Mouse (Mus musculus) natural killer cell, adult 2 months (primary cell): Measurements from ENCODE around the gene Nrg4.

Experiments used
- DNase-seq, 2 experiments: peaks; one replicate each; pipeline ENCODE4 v3.0.0; 2022; ENCODE audit warnings: low spot score in 2 of 2

Nrg4 gene

GRCm38 (mm10) chr9:55326515-55327233 lies at the start of gene Nrg4, which contains the start of gene Tmem266:
Gene Nrg4 (minus strand): TSS chr9:55326844.
Gene Tmem266 (plus strand): TSS chr9:55326913.
- DNase-seq = peak; percentile 64 to 74

GRCm38 (mm10) chr9:55371908-55372307 lies 45.3 kb upstream of the Nrg4 start:
- DNase-seq = no peak

- no peak for DNase-seq
These were observed 41.4 kb upstream of the Nrg4 start for GRCm38 (mm10) chr9:55368011-55368410.

- no peak for DNase-seq
These were observed 37.1 kb upstream of the Nrg4 start for GRCm38 (mm10) chr9:55363707-55364106.

GRCm38 (mm10) chr9:55361969-55362368 lies 35.3 kb upstream of the Nrg4 start:
- no peak for DNase-seq

- DNase-seq = no peak
These were observed 34.2 kb upstream of the Nrg4 start for GRCm38 (mm10) chr9:55360861-55361260.

GRCm38 (mm10) chr9:55360372-55360771 lies 33.7 kb upstream of the Nrg4 start:
- DNase-seq = no peak

GRCm38 (mm10) chr9:55357164-55357563 lies 30.5 kb upstream of the Nrg4 start:
- DNase-seq = no peak

- DNase-seq = no peak
These were observed 28.7 kb upstream of the Nrg4 start for GRCm38 (mm10) chr9:55355270-55355834.

- no peak for DNase-seq
These were observed 28.0 kb upstream of the Nrg4 start for GRCm38 (mm10) chr9:55354686-55355085.

GRCm38 (mm10) chr9:55348664-55349063 lies 22.0 kb upstream of the Nrg4 start:
- DNase-seq = no peak

- DNase-seq = no peak
These were observed 18.7 kb upstream of the Nrg4 start for GRCm38 (mm10) chr9:55345332-55345731.

- DNase-seq = no peak
These were observed 17.5 kb upstream of the Nrg4 start for GRCm38 (mm10) chr9:55344165-55344564.

GRCm38 (mm10) chr9:55332949-55333348 lies 6.3 kb upstream of the Nrg4 start:
- DNase-seq = no peak

- DNase-seq = no peak
These were observed 5.8 kb upstream of the Nrg4 start for GRCm38 (mm10) chr9:55332476-55332875.

GRCm38 (mm10) chr9:55329401-55329800 lies 2.8 kb upstream of the Nrg4 start:
- DNase-seq = no peak

GRCm38 (mm10) chr9:55328151-55328918 lies 1.7 kb upstream of the Nrg4 start:
- DNase-seq = peak; percentile 44 to 58

- peak; percentile 79 to 84 for DNase-seq
These were observed 581 bp upstream of the Nrg4 start for GRCm38 (mm10) chr9:55327234-55327615.

GRCm38 (mm10) chr9:55325564-55326514 lies 805 bp downstream of the Nrg4 start:
- DNase-seq = no peak

- no peak for DNase-seq
These were observed 1.6 kb downstream of the Nrg4 start for GRCm38 (mm10) chr9:55325061-55325460.

GRCm38 (mm10) chr9:55324516-55324915 lies 2.1 kb downstream of the Nrg4 start:
- no peak for DNase-seq

GRCm38 (mm10) chr9:55324085-55324484 lies 2.6 kb downstream of the Nrg4 start:
- no peak for DNase-seq
